ENCODE assay signal across 11 mouse cellular contexts in genomic region chr16:7447718-7448649, GRCm38 (mm10).
DNase-seq lines count a peak whose midpoint lies in the region; ATAC-seq lines count a peak whose summit lies in the region.
"Had no signal": no experiment of that assay in that cellular context is flagged by ENCODE, and none has a peak within 500 bp of the region (broad histone marks: within the 10 kb centered on the region; RNA-seq: fewer than 3 reads in every experiment).

No protein-coding gene starts in this region.

- 0 out of 2 replicates have a peak, but pooled peaks cover 9% of the 10 kb centered on the region for H3K4me1 ChIP-seq in hindbrain, embryonic 12.5 days
- no peaks in the 10 kb centered on the region for H3K4me1 ChIP-seq in hindbrain, embryonic 11.5 days (replicated peaks; ENCODE audit: control insufficient read depth, insufficient read depth, low read length)
- no peaks in the 10 kb centered on the region for H3K4me1 ChIP-seq in midbrain, embryonic 11.5 days (ENCODE audit: control insufficient read depth, insufficient read depth, low read length)
- H3K4me1 ChIP-seq in midbrain, embryonic 15.5 days: no peaks in the 10 kb centered on the region; the same call in 1 of the 2 replicates
- H3K4me1 ChIP-seq in forebrain, embryonic 11.5 days (replicated peaks; ENCODE audit: control insufficient read depth, insufficient read depth, low read length): no peaks in the 10 kb centered on the region
- H3K4me1 ChIP-seq in hindbrain, embryonic 16.5 days (ENCODE audit: control insufficient read depth, insufficient read depth, low read depth, low read length): peaks cover 7% of the 10 kb centered on the region
- H3K4me1 ChIP-seq: embryonic facial prominence, embryonic 12.5 days; lung, embryonic 15.5 days had no signal

- WGBS in hindbrain, embryonic 12.5 days: 62% methylated on average over 8 of the region's 8 CpGs
- WGBS in hindbrain, embryonic 11.5 days: 69% methylated on average over 8 of the region's 8 CpGs
- 70% methylated on average over 8 of the region's 8 CpGs for WGBS in midbrain, embryonic 11.5 days
- 47% methylated on average over 8 of the region's 8 CpGs for WGBS in midbrain, embryonic 15.5 days
- 60% methylated on average over 8 of the region's 8 CpGs for WGBS in forebrain, embryonic 11.5 days
- 41% methylated on average over 8 of the region's 8 CpGs for WGBS in hindbrain, embryonic 16.5 days

- no peak overlapping the region for H3K4me3 ChIP-seq in hindbrain, embryonic 12.5 days
- H3K4me3 ChIP-seq in hindbrain, embryonic 11.5 days (ENCODE audit: low read depth, low read length): no peak overlapping the region
- no peak overlapping the region for H3K4me3 ChIP-seq in midbrain, embryonic 11.5 days (ENCODE audit: low read depth, low read length)
- no peak overlapping the region for H3K4me3 ChIP-seq in midbrain, embryonic 15.5 days
- no peak overlapping the region for H3K4me3 ChIP-seq in forebrain, embryonic 11.5 days (ENCODE audit: low read depth, low read length)
- no peak overlapping the region for H3K4me3 ChIP-seq in hindbrain, embryonic 16.5 days (ENCODE audit: low read length)
- H3K4me3 ChIP-seq: embryonic facial prominence, embryonic 12.5 days; lung, embryonic 15.5 days had no signal

- H3K36me3 ChIP-seq in hindbrain, embryonic 12.5 days: no peaks in the 10 kb centered on the region
- H3K36me3 ChIP-seq in hindbrain, embryonic 11.5 days (ENCODE audit: control insufficient read depth, insufficient read depth, low read length): no peaks in the 10 kb centered on the region
- H3K36me3 ChIP-seq in midbrain, embryonic 11.5 days (ENCODE audit: control insufficient read depth, insufficient read depth, low read length): no peaks in the 10 kb centered on the region
- no peaks in the 10 kb centered on the region for H3K36me3 ChIP-seq in midbrain, embryonic 15.5 days (replicated peaks)
- no peaks in the 10 kb centered on the region for H3K36me3 ChIP-seq in forebrain, embryonic 11.5 days (ENCODE audit: control insufficient read depth, insufficient read depth, low read length)
- H3K36me3 ChIP-seq in hindbrain, embryonic 16.5 days (ENCODE audit: control insufficient read depth, insufficient read depth, low read length): no peaks in the 10 kb centered on the region
- H3K36me3 ChIP-seq: embryonic facial prominence, embryonic 12.5 days; lung, embryonic 15.5 days had no signal

- H3K27me3 ChIP-seq in hindbrain, embryonic 12.5 days: no peaks in the 10 kb centered on the region
- no peaks in the 10 kb centered on the region for H3K27me3 ChIP-seq in hindbrain, embryonic 11.5 days (ENCODE audit: control insufficient read depth, insufficient read depth, low read length)
- H3K27me3 ChIP-seq in midbrain, embryonic 11.5 days (ENCODE audit: control insufficient read depth, insufficient read depth, low read length): no peaks in the 10 kb centered on the region
- no peaks in the 10 kb centered on the region for H3K27me3 ChIP-seq in midbrain, embryonic 15.5 days (replicated peaks)
- no peaks in the 10 kb centered on the region for H3K27me3 ChIP-seq in forebrain, embryonic 11.5 days (ENCODE audit: control insufficient read depth, insufficient read depth, low read length)
- H3K27me3 ChIP-seq in hindbrain, embryonic 16.5 days (replicated peaks; ENCODE audit: control insufficient read depth, insufficient read depth, low read length): no peaks in the 10 kb centered on the region
- H3K27me3 ChIP-seq: embryonic facial prominence, embryonic 12.5 days; lung, embryonic 15.5 days had no signal

- H3K9me3 ChIP-seq in hindbrain, embryonic 12.5 days (replicated peaks): no peaks in the 10 kb centered on the region
- no peaks in the 10 kb centered on the region for H3K9me3 ChIP-seq in hindbrain, embryonic 11.5 days (ENCODE audit: control insufficient read depth, low read length)
- no peaks in the 10 kb centered on the region for H3K9me3 ChIP-seq in midbrain, embryonic 11.5 days (ENCODE audit: control insufficient read depth, low read length)
- H3K9me3 ChIP-seq in midbrain, embryonic 15.5 days: no peaks in the 10 kb centered on the region
- no peaks in the 10 kb centered on the region for H3K9me3 ChIP-seq in forebrain, embryonic 11.5 days (ENCODE audit: control insufficient read depth, low read length)
- no peaks in the 10 kb centered on the region for H3K9me3 ChIP-seq in hindbrain, embryonic 16.5 days (ENCODE audit: control insufficient read depth, low read length)
- H3K9me3 ChIP-seq: embryonic facial prominence, embryonic 12.5 days; lung, embryonic 15.5 days had no signal

- no peak for ATAC-seq in hindbrain, embryonic 12.5 days (ENCODE audit: low FRiP score)
- no peak for ATAC-seq in hindbrain, embryonic 11.5 days (ENCODE audit: low FRiP score)
- no peak for ATAC-seq in midbrain, embryonic 11.5 days (ENCODE audit: low FRiP score)
- ATAC-seq in midbrain, embryonic 15.5 days (replicated peaks): no peak
- ATAC-seq in forebrain, embryonic 11.5 days (replicated peaks; ENCODE audit: low FRiP score): peak; percentile 88
- ATAC-seq in hindbrain, embryonic 16.5 days: peak; percentile 58; the same call in 1 of the 2 replicates

- DNase-seq in hindbrain, embryonic 11.5 days (ENCODE audit: low spot score): no peak
- DNase-seq in midbrain, embryonic 11.5 days (ENCODE audit: low spot score, missing footprints): peak; percentile 45
- DNase-seq in forebrain, embryonic 11.5 days (ENCODE audit: low spot score): peak; percentile 73
- DNase-seq in spleen, postnatal 4 days (ENCODE audit: low spot score in 2 of 2): no peak
- no peak for DNase-seq in urinary bladder, postnatal 25 days (ENCODE audit: low spot score)
- DNase-seq: adrenal gland, adult 8-10 months had no signal

- H3K27ac ChIP-seq in hindbrain, embryonic 12.5 days: peak overlapping the region; percentile 23; the same call in 1 of the 2 replicates
- H3K27ac ChIP-seq in hindbrain, embryonic 11.5 days (ENCODE audit: low read depth, low read length): no peak overlapping the region
- no peak overlapping the region for H3K27ac ChIP-seq in midbrain, embryonic 11.5 days (ENCODE audit: low read depth, low read length)
- no peak overlapping the region for H3K27ac ChIP-seq in midbrain, embryonic 15.5 days
- H3K27ac ChIP-seq in forebrain, embryonic 11.5 days (ENCODE audit: low read depth, low read length): no peak overlapping the region
- H3K27ac ChIP-seq in hindbrain, embryonic 16.5 days (ENCODE audit: low read depth, low read length): no peak overlapping the region; the same call in 1 of the 2 replicates
- H3K27ac ChIP-seq: embryonic facial prominence, embryonic 12.5 days; lung, embryonic 15.5 days had no signal

- no peak overlapping the region for H3K9ac ChIP-seq in hindbrain, embryonic 12.5 days
- no peak overlapping the region for H3K9ac ChIP-seq in hindbrain, embryonic 11.5 days (ENCODE audit: low read depth, low read length)
- H3K9ac ChIP-seq in midbrain, embryonic 11.5 days (ENCODE audit: low read length): no peak overlapping the region
- H3K9ac ChIP-seq in midbrain, embryonic 15.5 days: no peak overlapping the region
- H3K9ac ChIP-seq in forebrain, embryonic 11.5 days (ENCODE audit: low read length): no peak overlapping the region
- no peak overlapping the region for H3K9ac ChIP-seq in hindbrain, embryonic 16.5 days (ENCODE audit: low read depth, low read length)
- H3K9ac ChIP-seq: embryonic facial prominence, embryonic 12.5 days; lung, embryonic 15.5 days had no signal

- H3K4me2 ChIP-seq in hindbrain, embryonic 12.5 days (replicated peaks): no peak overlapping the region
- no peak overlapping the region for H3K4me2 ChIP-seq in hindbrain, embryonic 11.5 days (replicated peaks; ENCODE audit: low read depth, low read length)
- H3K4me2 ChIP-seq in midbrain, embryonic 11.5 days: no peak overlapping the region
- no peak overlapping the region for H3K4me2 ChIP-seq in midbrain, embryonic 15.5 days
- H3K4me2 ChIP-seq in forebrain, embryonic 11.5 days (ENCODE audit: low read depth, low read length, severe bottlenecking): no peak overlapping the region
- H3K4me2 ChIP-seq in hindbrain, embryonic 16.5 days (ENCODE audit: low read length): no peak overlapping the region
- H3K4me2 ChIP-seq: embryonic facial prominence, embryonic 12.5 days; lung, embryonic 15.5 days had no signal

Comparison
In these comparisons a context has a peak if more than half of its experiments do, and no peak if none do; other contexts are left out.
1. ATAC-seq: peak in forebrain, embryonic 11.5 days (single experiment) and hindbrain, embryonic 16.5 days (single experiment); none in hindbrain, embryonic 12.5 days (single experiment), hindbrain, embryonic 11.5 days (single experiment), midbrain, embryonic 11.5 days (single experiment) and midbrain, embryonic 15.5 days (single experiment).
2. DNase-seq: peak in midbrain, embryonic 11.5 days (single experiment) and forebrain, embryonic 11.5 days (single experiment); none in hindbrain, embryonic 11.5 days (single experiment), spleen, postnatal 4 days (0 of 2) and urinary bladder, postnatal 25 days (single experiment).